Mouse (Mus musculus): Measurements from ENCODE around the gene Atl1. TPM values are rescaled to one million over a fixed set of nuclear protein-coding genes. Genes with fewer than 3 reads are reported as not detected.

The Atl1 gene
- polyA plus RNA-seq, 1 experiment, result 0.30 TPM

- H3K79me3 ChIP-seq (ENCODE audit: low read depth), result peaks cover 83% of the 10 kb centered on the region
- H3K27me3 ChIP-seq (ENCODE audit: control insufficient read depth, insufficient read depth, insufficient read length), result no peaks in the 10 kb centered on the region
Observed at GRCm38 (mm10) chr12:69885170-69885923, 7.1 kb upstream of the Atl1 start.

GRCm38 (mm10) chr12:69887776-69888175 lies 4.6 kb upstream of the Atl1 start:
- Histone ChIP-seq H3K79me3 (ENCODE audit: low read depth) (peaks cover 78% of the 10 kb centered on the region), H3K79me2 (ENCODE audit: control insufficient read depth, insufficient read depth) (peaks cover 91% of the 10 kb centered on the region), H3K4me3 (ENCODE audit: insufficient read depth, poor library complexity, severe bottlenecking) (no peak overlapping the region), H3K36me3 (ENCODE audit: control insufficient read depth, insufficient read depth) (no peaks in the 10 kb centered on the region), H3ac (ENCODE audit: control insufficient read depth, insufficient read length, low read depth) (no peak overlapping the region), H3K27me3 (ENCODE audit: control insufficient read depth, insufficient read depth, insufficient read length) (no peaks in the 10 kb centered on the region)
- TF ChIP-seq CEBPB (IDR thresholded peaks at IDR 0.05; ENCODE audit: low read depth) (no peak), MYOD1 (IDR thresholded peaks at IDR 0.05; ENCODE audit: control insufficient read depth, insufficient read length, low read depth) (no peak), USF1 (IDR thresholded peaks at IDR 0.05; ENCODE audit: low read depth) (no peak), CTCF (IDR thresholded peaks at IDR 0.05; ENCODE audit: control insufficient read depth, insufficient read depth, insufficient read length) (no peak), MAX (IDR thresholded peaks at IDR 0.05) (no peak), MYOG (IDR thresholded peaks at IDR 0.05; ENCODE audit: control insufficient read depth, extremely low read depth, insufficient read length) (no peak), FOSL1 (IDR thresholded peaks at IDR 0.05; ENCODE audit: insufficient read depth, low read length, poor library complexity, severe bottlenecking) (no peak)

More at GRCm38 (mm10) chr12:69885170-69885923, 7.1 kb upstream of the Atl1 start:
- Histone ChIP-seq H3K4me3 (ENCODE audit: insufficient read depth, poor library complexity, severe bottlenecking) (no peak overlapping the region), H3K79me2 (ENCODE audit: control insufficient read depth, insufficient read depth) (peaks cover 91% of the 10 kb centered on the region), H3K36me3 (ENCODE audit: control insufficient read depth, insufficient read depth) (no peaks in the 10 kb centered on the region), H3ac (ENCODE audit: control insufficient read depth, insufficient read length, low read depth) (no peak overlapping the region)
- TF ChIP-seq CTCF (IDR thresholded peaks at IDR 0.05; ENCODE audit: control insufficient read depth, insufficient read depth, insufficient read length), result no peak
- no peak for TF ChIP-seq MAX (IDR thresholded peaks at IDR 0.05)
- TF ChIP-seq FOSL1 (IDR thresholded peaks at IDR 0.05; ENCODE audit: insufficient read depth, low read length, poor library complexity, severe bottlenecking), result no peak
- no peak for TF ChIP-seq MYOD1 (IDR thresholded peaks at IDR 0.05; ENCODE audit: control insufficient read depth, insufficient read length, low read depth)
- TF ChIP-seq MYOG (IDR thresholded peaks at IDR 0.05; ENCODE audit: control insufficient read depth, extremely low read depth, insufficient read length), result no peak
- no peak for TF ChIP-seq USF1 (IDR thresholded peaks at IDR 0.05; ENCODE audit: low read depth)
- peak; percentile 78 for TF ChIP-seq CEBPB (IDR thresholded peaks at IDR 0.05; ENCODE audit: low read depth)

GRCm38 (mm10) chr12:69888345-69888744 lies 4.1 kb upstream of the Atl1 start:
- Histone ChIP-seq H3K79me2 (ENCODE audit: control insufficient read depth, insufficient read depth) (peaks cover 85% of the 10 kb centered on the region), H3K27me3 (ENCODE audit: control insufficient read depth, insufficient read depth, insufficient read length) (no peaks in the 10 kb centered on the region), H3K79me3 (ENCODE audit: low read depth) (peaks cover 73% of the 10 kb centered on the region), H3K4me3 (ENCODE audit: insufficient read depth, poor library complexity, severe bottlenecking) (no peak overlapping the region), H3K36me3 (ENCODE audit: control insufficient read depth, insufficient read depth) (no peaks in the 10 kb centered on the region), H3ac (ENCODE audit: control insufficient read depth, insufficient read length, low read depth) (no peak overlapping the region)
- TF ChIP-seq CEBPB (IDR thresholded peaks at IDR 0.05; ENCODE audit: low read depth) (no peak), USF1 (IDR thresholded peaks at IDR 0.05; ENCODE audit: low read depth) (no peak), MYOG (IDR thresholded peaks at IDR 0.05; ENCODE audit: control insufficient read depth, extremely low read depth, insufficient read length) (no peak), MYOD1 (IDR thresholded peaks at IDR 0.05; ENCODE audit: control insufficient read depth, insufficient read length, low read depth) (no peak), CTCF (IDR thresholded peaks at IDR 0.05; ENCODE audit: control insufficient read depth, insufficient read depth, insufficient read length) (no peak), MAX (IDR thresholded peaks at IDR 0.05) (no peak), FOSL1 (IDR thresholded peaks at IDR 0.05; ENCODE audit: insufficient read depth, low read length, poor library complexity, severe bottlenecking) (no peak)

GRCm38 (mm10) chr12:69890051-69890450 lies 2.4 kb upstream of the Atl1 start:
- Histone ChIP-seq H3K79me3 (ENCODE audit: low read depth) (peaks cover 61% of the 10 kb centered on the region), H3K27me3 (ENCODE audit: control insufficient read depth, insufficient read depth, insufficient read length) (no peaks in the 10 kb centered on the region), H3ac (ENCODE audit: control insufficient read depth, insufficient read length, low read depth) (no peak overlapping the region), H3K79me2 (ENCODE audit: control insufficient read depth, insufficient read depth) (peaks cover 72% of the 10 kb centered on the region), H3K4me3 (ENCODE audit: insufficient read depth, poor library complexity, severe bottlenecking) (peak overlapping the region; percentile 2), H3K36me3 (ENCODE audit: control insufficient read depth, insufficient read depth) (no peaks in the 10 kb centered on the region)
- TF ChIP-seq MYOD1 (IDR thresholded peaks at IDR 0.05; ENCODE audit: control insufficient read depth, insufficient read length, low read depth) (no peak), MYOG (IDR thresholded peaks at IDR 0.05; ENCODE audit: control insufficient read depth, extremely low read depth, insufficient read length) (no peak), MAX (IDR thresholded peaks at IDR 0.05) (no peak), USF1 (IDR thresholded peaks at IDR 0.05; ENCODE audit: low read depth) (no peak), FOSL1 (IDR thresholded peaks at IDR 0.05; ENCODE audit: insufficient read depth, low read length, poor library complexity, severe bottlenecking) (no peak), CTCF (IDR thresholded peaks at IDR 0.05; ENCODE audit: control insufficient read depth, insufficient read depth, insufficient read length) (no peak), CEBPB (IDR thresholded peaks at IDR 0.05; ENCODE audit: low read depth) (no peak)

GRCm38 (mm10) chr12:69890476-69890875 lies 1.9 kb upstream of the Atl1 start:
- Histone ChIP-seq H3K27me3 (ENCODE audit: control insufficient read depth, insufficient read depth, insufficient read length) (no peaks in the 10 kb centered on the region), H3ac (ENCODE audit: control insufficient read depth, insufficient read length, low read depth) (peak overlapping the region; percentile 4), H3K36me3 (ENCODE audit: control insufficient read depth, insufficient read depth) (no peaks in the 10 kb centered on the region), H3K79me2 (ENCODE audit: control insufficient read depth, insufficient read depth) (peaks cover 72% of the 10 kb centered on the region), H3K79me3 (ENCODE audit: low read depth) (peaks cover 61% of the 10 kb centered on the region), H3K4me3 (ENCODE audit: insufficient read depth, poor library complexity, severe bottlenecking) (peak overlapping the region; percentile 11)
- no peak for TF ChIP-seq MAX (IDR thresholded peaks at IDR 0.05)
- TF ChIP-seq MYOD1 (IDR thresholded peaks at IDR 0.05; ENCODE audit: control insufficient read depth, insufficient read length, low read depth), result no peak
- no peak for TF ChIP-seq FOSL1 (IDR thresholded peaks at IDR 0.05; ENCODE audit: insufficient read depth, low read length, poor library complexity, severe bottlenecking)
- TF ChIP-seq MYOG (IDR thresholded peaks at IDR 0.05; ENCODE audit: control insufficient read depth, extremely low read depth, insufficient read length), result no peak
